Mouse (Mus musculus) stomach, postnatal 0 days (tissue): Measurements from ENCODE around the gene 1190005I06Rik. TPM values are rescaled to one million over a fixed set of nuclear protein-coding genes. Genes with fewer than 3 reads are reported as not detected.

ENCODE experiments used
- ATAC-seq: fragments of 200-750 bp; cut with Nextera tagmentation; 2 replicates; pipeline ENCODE4 v1.8.0; 2017; ENCODE audit not compliant: low FRiP score, low TSS enrichment
- DNase-seq: peaks from one replicate; pipeline ENCODE4 v3.0.0-alpha.2; 2016; ENCODE audit warnings: low spot score
- H3K27ac ChIP-seq: fragments of 300-500 bp; sonication (generic); replicated peaks from 2 replicates; pipeline ENCODE4 v1.5.1; 2014; ENCODE audit warnings: mild to moderate bottlenecking, control low read depth
- H3K27me3 ChIP-seq: fragments of 300-500 bp; sonication (generic); 2 replicates; pipeline ENCODE4 v1.6.1; 2014; ENCODE audit warnings: low read length; ENCODE audit not compliant: control insufficient read depth, insufficient read depth
- H3K36me3 ChIP-seq: fragments of 300-500 bp; sonication (generic); 2 replicates; pipeline ENCODE4 v1.6.1; 2014; ENCODE audit warnings: low read length, mixed read lengths; ENCODE audit not compliant: control insufficient read depth, insufficient read depth
- H3K4me1 ChIP-seq: fragments of 300-500 bp; sonication (generic); replicated peaks from 2 replicates; pipeline ENCODE4 v1.6.1; 2014; ENCODE audit warnings: antibody characterized with exemption; ENCODE audit not compliant: control insufficient read depth, insufficient read depth
- H3K4me2 ChIP-seq: fragments of 300-500 bp; sonication (generic); replicated peaks from 2 replicates; pipeline ENCODE4 v1.6.1; 2014; ENCODE audit warnings: low read depth, mild to moderate bottlenecking, control low read depth, moderate library complexity
- H3K4me3 ChIP-seq: fragments of 300-500 bp; sonication (generic); 2 replicates; pipeline ENCODE4 v1.5.1; 2014; ENCODE audit warnings: low read depth, low read length, control low read depth
- H3K9ac ChIP-seq: fragments of 300-500 bp; sonication (generic); 2 replicates; pipeline ENCODE4 v1.6.1; 2014; ENCODE audit warnings: mild to moderate bottlenecking, low read length, control low read depth, mixed read lengths
- H3K9me3 ChIP-seq: fragments of 300-500 bp; sonication (generic); 2 replicates; pipeline ENCODE4 v1.6.1; 2016; ENCODE audit warnings: low read length; ENCODE audit not compliant: control insufficient read depth
- CTCF ChIP-seq: IDR thresholded peaks from 2 replicates; pipeline ENCODE4 v1.5.1; 2016; ENCODE audit warnings: antibody characterized with exemption, low read depth, mild to moderate bottlenecking, moderate library complexity
- EP300 ChIP-seq: optimal IDR thresholded peaks from 2 replicates; pipeline ENCODE3; 2016; ENCODE audit warnings: antibody characterized with exemption
- WGBS: fragments of 180-500 bp; shearing (Covaris S2); extraction: QIAGEN DNeasy Blood & Tissue Kit; methylation state at CpG from one replicate; pipeline ENCODE4 v1.1.7; 2014; 5-methylcytosine and 5-hydroxymethylcytosine counted together
- polyA plus RNA-seq: library from polyadenylated mRNA; unstranded; fragments of >200 nt; fragmentation: Nextera tagmentation; extraction: Ambion mirVana; gene quantifications from 2 replicates; pipeline ENCODE4 v1.2.1, GENCODE M21; 2015

The 1190005I06Rik gene
- 12.2 and 14.0 TPM in 2 replicates for polyA plus RNA-seq

DNA sequence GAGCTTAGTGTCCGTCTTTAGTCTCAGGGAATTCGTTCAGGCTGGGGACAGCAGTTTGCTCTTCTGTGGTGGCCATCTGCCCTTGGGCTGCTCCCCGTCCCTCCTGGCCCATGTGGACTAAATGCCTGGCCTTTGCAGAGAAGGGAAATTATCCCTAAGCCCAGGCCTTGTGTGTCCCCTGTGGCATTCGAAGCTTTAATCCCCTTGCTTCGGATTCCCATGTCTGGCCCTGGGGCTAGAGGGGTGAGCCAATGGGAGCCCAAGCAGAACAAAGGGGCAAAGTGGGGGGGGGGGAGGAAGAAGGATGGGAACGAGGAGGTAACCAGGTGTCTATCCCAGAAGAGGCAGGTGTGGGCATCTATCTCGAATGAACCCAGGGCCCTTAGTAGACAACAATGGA, at the start of gene 1190005I06Rik:
TSS of gene 1190005I06Rik (minus strand) at position 101 of the 400 bp plus-strand sequence.
- WGBS = 55% methylated on average over 7 of the region's 7 CpGs
- Histone ChIP-seq H3K27me3 (no peaks in the 10 kb centered on the region), H3K4me3 (no peak within 1 kb of the TSS), H3K9me3 (no peaks in the 10 kb centered on the region), H3K36me3 (no peaks in the 10 kb centered on the region), H3K27ac (no peak within 1 kb of the TSS), H3K4me2 (no peak within 1 kb of the TSS), H3K9ac (no peak within 1 kb of the TSS), H3K4me1 (no peaks in the 10 kb centered on the region)
- DNase-seq = no peak
- no peak for ATAC-seq
- TF ChIP-seq CTCF = no peak
- no peak for TF ChIP-seq EP300

DNA sequence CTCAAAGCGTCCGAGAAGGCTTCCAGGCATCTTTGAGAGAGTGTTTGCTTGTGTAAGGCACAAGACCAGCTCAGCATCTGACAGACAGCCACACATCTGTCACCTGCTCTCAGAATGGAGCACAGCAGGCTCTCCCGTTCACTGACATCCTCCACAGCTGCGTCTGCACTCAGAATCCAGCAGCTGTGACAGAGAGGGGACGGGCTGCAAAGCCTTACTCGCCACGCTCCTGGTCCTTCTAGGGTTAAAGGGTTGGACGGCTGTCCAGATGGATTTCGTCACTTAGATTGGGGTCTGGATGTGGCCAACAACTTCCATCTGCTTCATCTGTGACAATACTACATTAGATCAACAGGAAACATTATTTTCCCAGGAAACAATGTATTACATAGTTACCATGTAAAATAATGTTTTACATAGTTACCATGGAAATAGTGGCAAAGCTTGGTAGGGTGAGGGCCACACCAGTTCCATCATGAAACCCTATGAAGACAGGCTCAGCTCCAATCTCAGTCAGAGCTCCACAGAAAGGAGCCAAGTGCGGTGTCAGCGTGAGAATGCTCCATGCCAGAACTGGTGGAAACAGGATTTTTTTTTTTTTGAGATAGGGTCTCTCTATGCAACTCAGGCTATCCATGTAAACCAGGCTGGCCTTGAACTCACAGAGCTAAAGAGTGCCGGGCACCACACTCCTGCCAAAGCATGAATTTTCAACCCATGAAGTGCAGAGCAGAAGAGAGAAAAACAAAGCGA, 49.1 kb upstream of the 1190005I06Rik start:
- no peak for TF ChIP-seq EP300
- TF ChIP-seq CTCF = no peak
- Histone ChIP-seq H3K4me1 (0 out of 2 replicates have a peak, but pooled peaks cover 7% of the 10 kb centered on the region), H3K4me3 (no peak overlapping the region), H3K27ac (peak overlapping the region; percentile 65), H3K9ac (no peak overlapping the region), H3K36me3 (no peaks in the 10 kb centered on the region), H3K9me3 (no peaks in the 10 kb centered on the region), H3K4me2 (no peak overlapping the region), H3K27me3 (no peaks in the 10 kb centered on the region)
- 35% methylated on average over 13 of the region's 13 CpGs for WGBS
- ATAC-seq = peak; percentile 18; the same call in 1 of the 2 replicates
- no peak for DNase-seq

DNA sequence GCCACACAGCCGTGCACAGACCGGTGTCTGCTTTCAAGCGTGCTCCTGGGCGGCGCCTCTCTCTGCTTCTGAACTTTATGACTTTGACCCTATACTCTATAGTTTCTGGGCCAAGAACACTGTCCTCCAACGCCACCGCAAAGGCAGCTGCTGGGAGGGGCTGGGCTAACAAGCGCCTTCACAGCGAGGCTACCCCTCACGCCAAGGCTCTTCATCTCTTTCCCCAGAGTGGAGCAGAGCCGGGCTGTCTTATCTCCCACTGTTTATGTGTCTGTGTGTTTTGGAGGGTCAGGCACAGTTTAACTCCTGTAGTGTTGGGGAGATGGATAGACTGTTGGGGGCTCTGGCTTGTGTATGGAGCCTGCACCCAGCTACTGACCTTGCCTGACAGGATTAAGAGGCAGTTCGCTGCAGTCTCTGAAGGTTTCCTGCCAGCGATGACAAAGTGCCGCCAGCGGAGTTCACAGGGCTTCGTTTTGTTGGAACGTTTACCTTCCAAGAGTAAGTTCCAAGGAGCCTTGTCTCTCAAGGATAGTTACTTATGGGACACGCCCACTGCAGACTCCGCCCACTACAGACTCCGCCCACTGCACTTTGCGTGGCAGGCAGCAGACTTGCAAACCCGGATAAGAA, 46.5 kb upstream of the 1190005I06Rik start:
- no peaks in the 10 kb centered on the region for H3K27me3 ChIP-seq
- H3K4me3 ChIP-seq = no peak overlapping the region
- no peaks in the 10 kb centered on the region for H3K9me3 ChIP-seq
- H3K4me1 ChIP-seq = 0 out of 2 replicates have a peak, but pooled peaks cover 7% of the 10 kb centered on the region
- DNase-seq (peak; percentile 87), ATAC-seq (peak; percentile 78)
- no peak for TF ChIP-seq CTCF
- TF ChIP-seq EP300 = no peak
- no peak overlapping the region for H3K9ac ChIP-seq
- H3K27ac ChIP-seq = peak overlapping the region; percentile 8
- H3K4me2 ChIP-seq = peak overlapping the region; percentile 42
- WGBS = 9% methylated on average over 22 of the region's 22 CpGs
- no peaks in the 10 kb centered on the region for H3K36me3 ChIP-seq

DNA sequence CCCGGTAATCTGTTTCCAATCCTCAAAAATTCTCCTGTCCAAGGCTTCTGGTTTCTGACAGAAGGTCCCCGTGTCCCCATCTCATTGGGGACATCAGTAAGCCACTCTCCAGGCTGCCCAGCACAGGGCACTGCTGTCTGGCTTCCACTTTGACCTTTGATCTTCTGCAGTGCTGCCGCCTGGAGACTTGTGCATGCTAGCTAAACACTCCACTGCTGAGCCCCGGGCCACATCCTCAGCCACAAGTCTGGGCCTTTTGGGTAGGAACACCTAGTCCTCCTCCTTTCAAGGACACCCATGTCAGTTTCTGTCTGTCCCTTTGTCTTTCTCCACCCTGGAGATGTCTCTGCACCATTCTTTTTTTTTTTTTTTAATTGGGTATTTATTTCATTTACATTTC, 45.5 kb upstream of the 1190005I06Rik start:
- H3K4me1 ChIP-seq = 0 out of 2 replicates have a peak, but pooled peaks cover 4% of the 10 kb centered on the region
- H3K27ac ChIP-seq = no peak overlapping the region
- ATAC-seq = no peak
- H3K27me3 ChIP-seq = no peaks in the 10 kb centered on the region
- 63% methylated on average over 4 of the region's 4 CpGs for WGBS
- DNase-seq = no peak
- no peaks in the 10 kb centered on the region for H3K9me3 ChIP-seq
- no peak overlapping the region for H3K4me2 ChIP-seq
- TF ChIP-seq CTCF (no peak), EP300 (no peak)
- H3K9ac ChIP-seq = no peak overlapping the region
- no peak overlapping the region for H3K4me3 ChIP-seq
- H3K36me3 ChIP-seq = no peaks in the 10 kb centered on the region

DNA sequence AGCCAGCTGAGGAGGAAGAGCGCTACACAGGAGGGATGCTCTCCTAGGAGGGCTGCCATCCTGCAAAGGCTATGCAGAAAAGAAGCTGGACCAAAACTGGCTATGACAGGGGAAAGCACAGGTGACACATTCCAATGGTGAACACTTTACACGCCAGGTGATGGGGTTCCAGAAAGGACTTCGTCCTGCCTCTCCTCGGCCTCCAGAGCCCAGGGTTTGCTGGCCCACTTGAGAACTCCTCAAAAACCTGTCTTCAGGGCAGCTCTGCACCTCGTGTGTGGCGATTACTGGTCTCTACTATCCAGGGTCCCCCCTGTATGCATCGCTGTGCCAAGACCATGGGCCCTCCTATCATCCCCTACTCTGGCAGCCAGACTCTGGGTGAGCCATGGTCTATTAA, 41.1 kb upstream of the 1190005I06Rik start:
- 89% methylated on average over 7 of the region's 7 CpGs for WGBS
- Histone ChIP-seq H3K4me1 (peaks cover 9% of the 10 kb centered on the region), H3K4me2 (no peak overlapping the region)

DNA sequence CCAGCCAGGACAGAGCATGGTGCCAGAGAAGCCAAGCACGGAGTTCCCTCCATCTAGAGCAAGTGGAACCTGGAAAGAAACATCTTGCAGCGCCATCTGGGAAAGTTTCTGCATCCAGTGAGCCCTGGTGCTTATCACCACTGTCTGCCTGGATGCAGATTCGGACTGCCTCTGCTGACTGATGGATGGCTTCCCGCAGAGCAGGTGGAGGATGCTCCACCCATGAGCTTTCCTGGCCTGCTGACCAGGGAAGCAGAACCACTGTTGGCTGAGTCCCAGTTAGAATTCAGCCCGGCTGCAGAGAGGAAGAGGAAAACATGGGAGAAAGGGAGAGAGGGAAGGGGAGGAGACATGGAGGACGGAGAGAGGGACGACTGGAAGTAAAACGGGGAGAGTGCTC, 40.4 kb upstream of the 1190005I06Rik start:
- Histone ChIP-seq H3K4me3 (no peak overlapping the region), H3K27ac (no peak overlapping the region), H3K36me3 (no peaks in the 10 kb centered on the region), H3K27me3 (no peaks in the 10 kb centered on the region), H3K9me3 (no peaks in the 10 kb centered on the region), H3K4me1 (peaks cover 9% of the 10 kb centered on the region), H3K4me2 (no peak overlapping the region), H3K9ac (no peak overlapping the region)
- no peak for TF ChIP-seq CTCF
- no peak for TF ChIP-seq EP300
- no peak for DNase-seq
- WGBS = 57% methylated on average over 8 of the region's 8 CpGs
- no peak for ATAC-seq

More for the DNA sequence above, 41.1 kb upstream of the 1190005I06Rik start:
- ATAC-seq (no peak), DNase-seq (no peak)
- Histone ChIP-seq H3K27ac (no peak overlapping the region), H3K9ac (no peak overlapping the region), H3K27me3 (no peaks in the 10 kb centered on the region), H3K4me3 (no peak overlapping the region), H3K9me3 (no peaks in the 10 kb centered on the region), H3K36me3 (no peaks in the 10 kb centered on the region)
- TF ChIP-seq CTCF = no peak
- no peak for TF ChIP-seq EP300
